Comparison of ENCODE assay signal across 21 mouse cellular contexts in the genomic region with DNA sequence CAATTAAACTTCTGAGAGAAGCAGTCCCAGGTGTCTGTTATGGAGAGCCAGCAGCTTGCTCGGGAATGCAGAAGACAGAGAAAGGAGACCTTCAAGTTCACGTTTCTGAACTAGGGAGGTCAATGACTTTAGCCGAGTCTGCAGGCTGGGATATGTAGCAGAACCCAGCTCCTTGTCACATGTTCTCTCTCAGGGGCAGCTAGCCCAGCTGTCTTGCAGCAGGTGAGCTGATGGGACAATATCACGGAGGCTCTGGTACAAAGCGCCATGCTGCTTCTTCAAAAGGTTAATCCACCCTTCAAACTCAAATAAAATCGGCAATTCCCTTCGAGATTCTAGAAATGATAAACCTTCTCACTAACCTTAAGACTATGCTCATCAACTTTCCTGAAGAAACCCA.
DNase-seq lines count a peak whose midpoint lies in the region; ATAC-seq lines count a peak whose summit lies in the region.
"Had no signal": no experiment of that assay in that cellular context is flagged by ENCODE, and none has a peak within 500 bp of the region (broad histone marks: within the 10 kb centered on the region; RNA-seq: fewer than 3 reads in every experiment).

No protein-coding gene starts in this region.

- no peak for ATAC-seq in kidney, embryonic 15.5 days (replicated peaks; ENCODE audit: low FRiP score)
- no peak for ATAC-seq in limb, embryonic 15.5 days (ENCODE audit: insufficient number of reproducible peaks, low FRiP score, low TSS enrichment, low read depth)
- ATAC-seq: forebrain, embryonic 13.5 days; forebrain, postnatal 0 days; hindbrain, embryonic 16.5 days; inflammation-experienced regulatory T-cells, adult 6 months; intestine, postnatal 0 days; Patski had no signal

- no peak overlapping the region for H3K9ac ChIP-seq in kidney, embryonic 15.5 days
- H3K9ac ChIP-seq in limb, embryonic 15.5 days: no peak overlapping the region
- H3K9ac ChIP-seq: forebrain, embryonic 13.5 days; forebrain, postnatal 0 days had no signal

- WGBS in kidney, embryonic 15.5 days: 48% methylated on average over 7 of the region's 7 CpGs
- 44% methylated on average over 7 of the region's 7 CpGs for WGBS in limb, embryonic 15.5 days

- H3K9me3 ChIP-seq in kidney, embryonic 15.5 days (replicated peaks): no peaks in the 10 kb centered on the region
- no peaks in the 10 kb centered on the region for H3K9me3 ChIP-seq in limb, embryonic 15.5 days
- H3K9me3 ChIP-seq: forebrain, embryonic 13.5 days had no signal

- peaks cover 86% of the 10 kb centered on the region for H3K4me1 ChIP-seq in kidney, embryonic 15.5 days
- H3K4me1 ChIP-seq in limb, embryonic 15.5 days: peaks cover 34% of the 10 kb centered on the region

- H3K27ac ChIP-seq in kidney, embryonic 15.5 days: 0 out of 2 replicates have a peak overlapping the region, but pooled peaks have one; percentile 11
- H3K27ac ChIP-seq in limb, embryonic 15.5 days: 0 out of 2 replicates have a peak overlapping the region, but pooled peaks have one; percentile 38
- H3K27ac ChIP-seq: forebrain, embryonic 13.5 days; heart, adult 2 months had no signal

- DNase-seq in heart, adult 11 months: peak; percentile 76
- no peak for DNase-seq in heart, adult 8-10 months (ENCODE audit: low spot score)
- no peak for DNase-seq in kidney, postnatal 4 days
- DNase-seq in ZHBTc4 (ENCODE audit: low read depth, low spot score): peak; percentile 41
- no peak for DNase-seq in frontal cortex, adult 2 months (ENCODE audit: extremely low spot score in 1 of 2, low spot score in 1 of 2)
- DNase-seq: adrenal gland, adult 8-10 months; adrenal gland, postnatal 36 days; cerebellum, adult 2 months; cerebellum, postnatal 10 days; forebrain, postnatal 0 days; gastrocnemius, postnatal 10 days; heart, adult 2 months; heart, postnatal 14 days had no signal

- no peak overlapping the region for H3K4me3 ChIP-seq in kidney, embryonic 15.5 days (replicated peaks)
- no peak overlapping the region for H3K4me3 ChIP-seq in limb, embryonic 15.5 days
- H3K4me3 ChIP-seq: forebrain, embryonic 13.5 days; heart, adult 2 months had no signal

- no peak overlapping the region for H3K4me2 ChIP-seq in kidney, embryonic 15.5 days
- no peak overlapping the region for H3K4me2 ChIP-seq in limb, embryonic 15.5 days
- H3K4me2 ChIP-seq: forebrain, embryonic 13.5 days had no signal

- H3K36me3 ChIP-seq in kidney, embryonic 15.5 days: no peaks in the 10 kb centered on the region
- H3K36me3 ChIP-seq in limb, embryonic 15.5 days: no peaks in the 10 kb centered on the region

- H3K27me3 ChIP-seq in kidney, embryonic 15.5 days: no peaks in the 10 kb centered on the region
- H3K27me3 ChIP-seq in limb, embryonic 15.5 days: no peaks in the 10 kb centered on the region
- H3K27me3 ChIP-seq: CH12.LX, Patski had no signal

Comparison
In these comparisons a context has a peak if more than half of its experiments do, and no peak if none do; other contexts are left out.
1. DNase-seq: peak in heart, adult 11 months (single experiment) and ZHBTc4 (single experiment); none in heart, adult 8-10 months (single experiment), kidney, postnatal 4 days (0 of 2) and frontal cortex, adult 2 months (0 of 2).